Mouse (Mus musculus): Measurements from ENCODE around the gene Cdrt4.

DNA sequence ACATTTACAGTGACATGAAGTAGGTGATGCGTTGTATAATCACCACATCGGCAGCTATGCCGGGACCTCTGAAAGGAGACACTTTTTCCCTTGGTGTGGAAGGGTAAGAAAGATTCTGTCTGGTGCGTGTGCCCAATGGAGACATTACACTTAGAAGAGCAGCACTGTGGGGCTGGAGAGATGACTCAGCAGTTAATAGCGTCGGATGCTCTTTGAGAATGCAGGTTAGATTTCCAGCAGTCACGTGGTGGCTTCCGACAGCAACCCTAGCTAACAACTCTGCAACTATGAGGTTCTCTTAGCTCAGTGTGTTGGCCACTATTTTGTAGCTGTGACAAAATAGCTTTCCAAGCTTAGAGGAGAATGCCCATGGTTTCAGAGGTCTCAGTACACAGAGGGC lies 49.1 kb downstream of the Cdrt4 start:
- TF ChIP-seq POLR2A (IDR thresholded peaks at IDR 0.05; ENCODE audit: control insufficient read depth, extremely low read depth, insufficient read depth, low read length, poor library complexity), result no peak
- TF ChIP-seq CTCF (IDR thresholded peaks at IDR 0.05; ENCODE audit: borderline replicate concordance, control insufficient read depth, extremely low read depth, insufficient read depth, low read length, poor library complexity), result no peak

All from thymus, adult 2 months (tissue).